8 mouse cellular contexts compared by ENCODE assay signal in the genomic region with DNA sequence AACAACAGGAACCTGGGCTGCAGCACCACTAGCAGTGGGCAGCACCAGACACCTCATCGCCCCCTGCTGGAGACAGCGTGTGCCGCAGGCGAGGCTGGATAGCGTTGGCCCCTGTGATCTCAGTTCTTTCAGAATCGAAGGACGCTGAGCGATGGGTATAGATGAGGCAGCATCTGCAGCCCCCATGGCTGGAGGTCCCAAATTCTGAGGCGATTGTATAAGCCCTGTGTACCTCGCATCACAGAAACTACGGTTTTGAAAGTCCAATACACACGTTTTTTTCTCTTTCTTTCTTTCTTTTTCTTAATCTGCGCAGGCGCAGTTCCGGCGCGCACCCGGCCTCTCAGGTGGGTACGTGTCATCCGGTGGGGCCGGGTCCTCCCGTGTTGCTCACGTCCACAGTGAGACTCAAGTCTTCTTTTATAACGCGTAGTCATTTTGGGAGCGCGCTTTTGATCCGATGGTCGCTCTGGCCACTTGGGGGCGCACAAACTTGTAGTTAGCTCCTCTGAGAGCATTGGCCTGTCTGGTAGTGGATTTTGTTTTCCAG.
DNase-seq lines count a peak whose midpoint lies in the region; ATAC-seq lines count a peak whose summit lies in the region.

No protein-coding gene starts in this region.

- no peaks in the 10 kb centered on the region for H3K9me3 ChIP-seq in forebrain, embryonic 10.5 days
- H3K9me3 ChIP-seq in heart, embryonic 16.5 days (replicated peaks; ENCODE audit: control insufficient read depth, low read length) = no peaks in the 10 kb centered on the region
- no peaks in the 10 kb centered on the region for H3K9me3 ChIP-seq in liver, embryonic 15.5 days (replicated peaks)
- no peaks in the 10 kb centered on the region for H3K9me3 ChIP-seq in neural tube, embryonic 12.5 days

- H3K36me3 ChIP-seq in forebrain, embryonic 10.5 days (replicated peaks) = no peaks in the 10 kb centered on the region
- H3K36me3 ChIP-seq in heart, embryonic 16.5 days (ENCODE audit: control insufficient read depth, insufficient read depth) = no peaks in the 10 kb centered on the region
- H3K36me3 ChIP-seq in liver, embryonic 15.5 days (replicated peaks) = no peaks in the 10 kb centered on the region
- no peaks in the 10 kb centered on the region for H3K36me3 ChIP-seq in neural tube, embryonic 12.5 days

- H3K27me3 ChIP-seq in forebrain, embryonic 10.5 days (ENCODE audit: poor library complexity, severe bottlenecking) = no peaks in the 10 kb centered on the region
- no peaks in the 10 kb centered on the region for H3K27me3 ChIP-seq in heart, embryonic 16.5 days (ENCODE audit: control insufficient read depth, insufficient read depth, low read length)
- H3K27me3 ChIP-seq in liver, embryonic 15.5 days = no peaks in the 10 kb centered on the region
- H3K27me3 ChIP-seq in neural tube, embryonic 12.5 days (replicated peaks) = no peaks in the 10 kb centered on the region

- H3K27ac ChIP-seq in forebrain, embryonic 10.5 days = peak overlapping the region; percentile 87
- no peak overlapping the region for H3K27ac ChIP-seq in heart, embryonic 16.5 days (ENCODE audit: low read length)
- no peak overlapping the region for H3K27ac ChIP-seq in liver, embryonic 15.5 days (replicated peaks)
- no peak overlapping the region for H3K27ac ChIP-seq in neural tube, embryonic 12.5 days

- under 1% methylated on average over 30 of the region's 30 CpGs for WGBS in forebrain, embryonic 10.5 days
- WGBS in heart, embryonic 16.5 days = 2% methylated on average over 30 of the region's 30 CpGs
- WGBS in liver, embryonic 15.5 days (ENCODE audit: insufficient replicate concordance) = under 1% methylated on average over 30 of the region's 30 CpGs
- 1% methylated on average over 30 of the region's 30 CpGs for WGBS in neural tube, embryonic 12.5 days

- peak overlapping the region; percentile 79 for H3K9ac ChIP-seq in heart, embryonic 16.5 days (ENCODE audit: low read length)
- H3K9ac ChIP-seq in liver, embryonic 15.5 days = peak overlapping the region; percentile 63
- H3K9ac ChIP-seq in neural tube, embryonic 12.5 days = peak overlapping the region; percentile 52

- H3K4me3 ChIP-seq in forebrain, embryonic 10.5 days = peak overlapping the region; percentile 59
- peak overlapping the region; percentile 83 for H3K4me3 ChIP-seq in heart, embryonic 16.5 days (ENCODE audit: low read length)
- H3K4me3 ChIP-seq in liver, embryonic 15.5 days (replicated peaks) = peak overlapping the region; percentile 68
- H3K4me3 ChIP-seq in neural tube, embryonic 12.5 days = peak overlapping the region; percentile 41

- no peaks in the 10 kb centered on the region for H3K4me1 ChIP-seq in forebrain, embryonic 10.5 days
- H3K4me1 ChIP-seq in heart, embryonic 16.5 days (ENCODE audit: control insufficient read depth, insufficient read depth, low read length) = no peaks in the 10 kb centered on the region
- H3K4me1 ChIP-seq in liver, embryonic 15.5 days (replicated peaks) = peaks cover 4% of the 10 kb centered on the region
- H3K4me1 ChIP-seq in neural tube, embryonic 12.5 days = no peaks in the 10 kb centered on the region

- H3K4me2 ChIP-seq in heart, embryonic 16.5 days (ENCODE audit: low read depth, low read length) = peak overlapping the region; percentile 92
- H3K4me2 ChIP-seq in liver, embryonic 15.5 days = peak overlapping the region; percentile 93
- peak overlapping the region; percentile 66 for H3K4me2 ChIP-seq in neural tube, embryonic 12.5 days (replicated peaks)

- peak; percentile 92 for ATAC-seq in CD4-positive, CD25-positive, alpha-beta regulatory T cell, adult 4 months
- peak; percentile 95 for ATAC-seq in heart, embryonic 16.5 days (replicated peaks; ENCODE audit: extremely low read depth, insufficient read depth, low FRiP score)
- peak; percentile 88 for ATAC-seq in liver, embryonic 15.5 days (ENCODE audit: insufficient read depth)
- ATAC-seq in neural tube, embryonic 12.5 days (ENCODE audit: low FRiP score, low read depth) = peak; percentile 97

- peak; percentile 77 for DNase-seq in c-Kit-negative CD71-positive TER-119-positive erythroid progenitor cells, embryonic 14.5 days (ENCODE audit: low read depth, low spot score)
- DNase-seq in forebrain, embryonic 10.5 days (ENCODE audit: extremely low spot score, low spot score) = peak; percentile 85
- peak; percentile 88 to 93 for DNase-seq in kidney, postnatal 36 days
- peak; percentile 62 for DNase-seq in telencephalon, adult 2 months (ENCODE audit: low read depth, low spot score)
